Mouse (Mus musculus) heart, embryonic 16.5 days (tissue): ENCODE measurements around the gene Trip12. TPM values are rescaled to one million over a fixed set of nuclear protein-coding genes. Genes with fewer than 3 reads are reported as not detected.

Experiments used
- ATAC-seq: fragments of 200-750 bp; cut with Nextera tagmentation; replicated peaks from 2 replicates; pipeline ENCODE4 v1.8.0; 2017; ENCODE audit warnings: moderate number of reproducible peaks; ENCODE audit not compliant: insufficient read depth, low FRiP score; ENCODE audit errors: extremely low read depth
- H3K27ac ChIP-seq: fragments of 300-500 bp; sonication (generic); 2 replicates; pipeline ENCODE4 v1.5.1; 2014; ENCODE audit warnings: mild to moderate bottlenecking, low read length, control low read depth, moderate library complexity
- H3K27me3 ChIP-seq: fragments of 300-500 bp; sonication (generic); 2 replicates; pipeline ENCODE4 v1.6.1; 2014; ENCODE audit warnings: low read length, mixed read lengths; ENCODE audit not compliant: control insufficient read depth, insufficient read depth
- H3K36me3 ChIP-seq: fragments of 300-500 bp; sonication (generic); 2 replicates; pipeline ENCODE4 v1.6.1; 2014; ENCODE audit not compliant: control insufficient read depth, insufficient read depth
- H3K4me1 ChIP-seq: fragments of 300-500 bp; sonication (generic); 2 replicates; pipeline ENCODE4 v1.6.1; 2014; ENCODE audit warnings: low read length, mixed read lengths; ENCODE audit not compliant: control insufficient read depth, insufficient read depth
- H3K4me2 ChIP-seq: fragments of 300-500 bp; sonication (generic); 2 replicates; pipeline ENCODE4 v1.6.1; 2014; ENCODE audit warnings: low read depth, mild to moderate bottlenecking, control low read depth, low read length
- H3K4me3 ChIP-seq: fragments of 300-500 bp; sonication (generic); 2 replicates; pipeline ENCODE4 v1.5.1; 2014; ENCODE audit warnings: mild to moderate bottlenecking, control low read depth, low read length
- H3K9ac ChIP-seq: fragments of 300-500 bp; sonication (generic); 2 replicates; pipeline ENCODE4 v1.6.1; 2014; ENCODE audit warnings: low read length, control low read depth
- H3K9me3 ChIP-seq: fragments of 300-500 bp; sonication (generic); replicated peaks from 2 replicates; pipeline ENCODE4 v1.6.1; 2016; ENCODE audit warnings: low read length; ENCODE audit not compliant: control insufficient read depth
- WGBS: fragments of 180-500 bp; shearing (Covaris S2); extraction: QIAGEN DNeasy Blood & Tissue Kit; methylation state at CpG from one replicate; pipeline ENCODE4 v1.1.7; 2014; 5-methylcytosine and 5-hydroxymethylcytosine counted together
- polyA plus RNA-seq: library from polyadenylated mRNA; unstranded; fragments of >200 nt; fragmentation: Nextera tagmentation; extraction: Ambion mirVana; gene quantifications from 2 replicates; pipeline ENCODE4 v1.2.1, GENCODE M21; 2015

The Trip12 gene
- polyA plus RNA-seq, 1 experiment from 2014 or later, result 48.9 TPM

GRCm38 (mm10) chr1:84777455-84777854 lies 62.9 kb downstream of the Trip12 start:
- no peak overlapping the region for H3K9ac ChIP-seq
- no peaks in the 10 kb centered on the region for H3K4me1 ChIP-seq
- 86% methylated on average over 1 of the region's 1 CpGs for WGBS
- H3K27ac ChIP-seq, result no peak overlapping the region
- no peaks in the 10 kb centered on the region for H3K9me3 ChIP-seq
- H3K4me3 ChIP-seq, result no peak overlapping the region
- no peak for ATAC-seq
- no peaks in the 10 kb centered on the region for H3K27me3 ChIP-seq
- H3K36me3 ChIP-seq, result peaks cover 10% of the 10 kb centered on the region; the same call in 1 of the 2 replicates
- H3K4me2 ChIP-seq, result no peak overlapping the region

GRCm38 (mm10) chr1:84758843-84759242 lies 81.5 kb downstream of the Trip12 start:
- no peak overlapping the region for H3K27ac ChIP-seq
- 77% methylated on average over 4 of the region's 4 CpGs for WGBS
- ATAC-seq, result no peak
- no peaks in the 10 kb centered on the region for H3K4me1 ChIP-seq
- no peaks in the 10 kb centered on the region for H3K27me3 ChIP-seq
- H3K4me3 ChIP-seq, result no peak overlapping the region
- H3K4me2 ChIP-seq, result no peak overlapping the region
- no peak overlapping the region for H3K9ac ChIP-seq
- H3K9me3 ChIP-seq, result no peaks in the 10 kb centered on the region
- H3K36me3 ChIP-seq, result peaks cover 41% of the 10 kb centered on the region

GRCm38 (mm10) chr1:84742156-84742555 lies 98.2 kb downstream of the Trip12 start:
- Histone ChIP-seq H3K27me3 (no peaks in the 10 kb centered on the region), H3K27ac (no peak overlapping the region), H3K4me2 (no peak overlapping the region), H3K36me3 (peaks cover 34% of the 10 kb centered on the region), H3K9ac (no peak overlapping the region), H3K4me3 (no peak overlapping the region), H3K9me3 (no peaks in the 10 kb centered on the region), H3K4me1 (no peaks in the 10 kb centered on the region)
- ATAC-seq, result no peak
- WGBS, result 90% methylated on average over 3 of the region's 3 CpGs

- no peak overlapping the region for H3K4me3 ChIP-seq
- H3K27me3 ChIP-seq, result no peaks in the 10 kb centered on the region
- H3K9ac ChIP-seq, result no peak overlapping the region
- no peak for ATAC-seq
- H3K9me3 ChIP-seq, result no peaks in the 10 kb centered on the region
- no peaks in the 10 kb centered on the region for H3K4me1 ChIP-seq
- peaks cover 34% of the 10 kb centered on the region for H3K36me3 ChIP-seq
- no peak overlapping the region for H3K4me2 ChIP-seq
- WGBS, result 60% methylated on average over 1 of the region's 1 CpGs
- no peak overlapping the region for H3K27ac ChIP-seq
Observed at GRCm38 (mm10) chr1:84740080-84740479, 100.2 kb downstream of the Trip12 start.

GRCm38 (mm10) chr1:84737097-84737496 lies 103.2 kb downstream of the Trip12 start:
- Histone ChIP-seq H3K27me3 (no peaks in the 10 kb centered on the region), H3K9me3 (no peaks in the 10 kb centered on the region), H3K27ac (no peak overlapping the region), H3K36me3 (peaks cover 39% of the 10 kb centered on the region), H3K4me2 (no peak overlapping the region), H3K4me1 (no peaks in the 10 kb centered on the region), H3K9ac (no peak overlapping the region), H3K4me3 (no peak overlapping the region)
- ATAC-seq, result no peak; the same call in 1 of the 2 replicates
- 69% methylated on average over 1 of the region's 1 CpGs for WGBS

GRCm38 (mm10) chr1:84733799-84734198 lies 106.5 kb downstream of the Trip12 start:
- no peaks in the 10 kb centered on the region for H3K9me3 ChIP-seq
- WGBS, result 61% methylated on average over 3 of the region's 3 CpGs
- H3K4me1 ChIP-seq, result no peaks in the 10 kb centered on the region
- H3K9ac ChIP-seq, result no peak overlapping the region
- no peak for ATAC-seq
- no peaks in the 10 kb centered on the region for H3K27me3 ChIP-seq
- peaks cover 37% of the 10 kb centered on the region for H3K36me3 ChIP-seq
- H3K27ac ChIP-seq, result no peak overlapping the region
- no peak overlapping the region for H3K4me2 ChIP-seq
- H3K4me3 ChIP-seq, result no peak overlapping the region

- Histone ChIP-seq H3K36me3 (peaks cover 37% of the 10 kb centered on the region), H3K4me2 (no peak overlapping the region), H3K27ac (no peak overlapping the region), H3K4me3 (no peak overlapping the region), H3K9me3 (no peaks in the 10 kb centered on the region), H3K4me1 (no peaks in the 10 kb centered on the region), H3K9ac (no peak overlapping the region), H3K27me3 (no peaks in the 10 kb centered on the region)
- ATAC-seq, result no peak
- 90% methylated on average over 1 of the region's 1 CpGs for WGBS
Observed at GRCm38 (mm10) chr1:84731763-84732162, 108.6 kb downstream of the Trip12 start.

- 0 out of 2 replicates have a peak, but pooled peaks have one; percentile 52 for ATAC-seq
- no peak overlapping the region for H3K27ac ChIP-seq
Observed at GRCm38 (mm10) chr1:84722841-84723240, 117.5 kb downstream of the Trip12 start.

GRCm38 (mm10) chr1:84722371-84722770 lies 117.9 kb downstream of the Trip12 start:
- no peak for ATAC-seq
- Histone ChIP-seq H3K4me1 (peaks cover 15% of the 10 kb centered on the region), H3K36me3 (peaks cover 35% of the 10 kb centered on the region), H3K9ac (no peak overlapping the region), H3K4me2 (no peak overlapping the region), H3K4me3 (no peak overlapping the region), H3K27ac (peak overlapping the region; percentile 27; the same call in 1 of the 2 replicates), H3K27me3 (no peaks in the 10 kb centered on the region), H3K9me3 (no peaks in the 10 kb centered on the region)
- WGBS, result 92% methylated on average over 3 of the region's 3 CpGs

More at GRCm38 (mm10) chr1:84722841-84723240, 117.5 kb downstream of the Trip12 start:
- H3K27me3 ChIP-seq, result no peaks in the 10 kb centered on the region
- H3K4me2 ChIP-seq, result no peak overlapping the region
- H3K4me3 ChIP-seq, result no peak overlapping the region
- H3K9ac ChIP-seq, result no peak overlapping the region
- H3K4me1 ChIP-seq, result peaks cover 15% of the 10 kb centered on the region
- no peaks in the 10 kb centered on the region for H3K9me3 ChIP-seq
- peaks cover 37% of the 10 kb centered on the region for H3K36me3 ChIP-seq
